Mouse (Mus musculus) myocyte (in vitro differentiated cells): ENCODE measurements around the gene Aff3. TPM values are rescaled to one million over a fixed set of nuclear protein-coding genes. Genes with fewer than 3 reads are reported as not detected.

Source experiments
- H3K27me3 ChIP-seq: one replicate; pipeline ENCODE4 v1.6.1; 2011; ENCODE audit not compliant: control insufficient read depth, insufficient read depth, insufficient read length
- H3K36me3 ChIP-seq: one replicate; pipeline ENCODE4 v1.6.1; 2011; ENCODE audit not compliant: control insufficient read depth, insufficient read depth
- H3K4me2 ChIP-seq: one replicate; pipeline ENCODE4 v1.6.1; 2011; ENCODE audit warnings: low read depth, control low read depth
- H3K4me3 ChIP-seq: one replicate; pipeline ENCODE4 v1.5.1; 2011; ENCODE audit warnings: mild to moderate bottlenecking, control low read depth, moderate library complexity
- H3K79me2 ChIP-seq: one replicate; pipeline ENCODE4 v1.6.1; 2011; ENCODE audit not compliant: control insufficient read depth, insufficient read depth
- H3ac ChIP-seq: one replicate; pipeline ENCODE4 v1.6.1; 2011; ENCODE audit not compliant: control insufficient read depth, insufficient read length
- CEBPB ChIP-seq: IDR thresholded peaks from 2 replicates; pipeline ENCODE4 v1.6.1; 2011; ENCODE audit warnings: mild to moderate bottlenecking, moderate library complexity; ENCODE audit not compliant: poor library complexity, insufficient read depth, severe bottlenecking
- E2F4 ChIP-seq: IDR thresholded peaks from one replicate; pipeline ENCODE4 v1.6.1; 2011; ENCODE audit warnings: mild to moderate bottlenecking, control low read depth, moderate library complexity; ENCODE audit not compliant: insufficient read depth
- MAX ChIP-seq: IDR thresholded peaks from one replicate; pipeline ENCODE4 v1.6.1; 2011; ENCODE audit warnings: low read depth, mild to moderate bottlenecking, control low read depth
- MYOD1 ChIP-seq, 3 experiments: IDR thresholded peaks; one replicate each; pipeline ENCODE4 v1.6.1; 2011; ENCODE audit warnings: control low read depth in 2 of 3, low read depth in 2 of 3, mild to moderate bottlenecking in 2 of 3, moderate library complexity in 1 of 3; ENCODE audit not compliant: insufficient read length in 2 of 3, control insufficient read depth in 1 of 3
- MYOG ChIP-seq, 3 experiments: IDR thresholded peaks; one replicate each; pipeline ENCODE4 v1.6.1; 2011; ENCODE audit warnings: control low read depth in 2 of 3, low read depth in 2 of 3, mild to moderate bottlenecking in 2 of 3; ENCODE audit not compliant: insufficient read length in 2 of 3, control insufficient read depth in 1 of 3, insufficient read depth in 1 of 3
- POLR2A ChIP-seq: IDR thresholded peaks from one replicate; pipeline ENCODE4 v1.6.1; 2011; ENCODE audit warnings: low read depth, mild to moderate bottlenecking, control low read depth, moderate library complexity; ENCODE audit not compliant: insufficient read length
- POLR2AphosphoS2 ChIP-seq: IDR thresholded peaks from one replicate; pipeline ENCODE4 v1.6.1; 2011; ENCODE audit warnings: low read depth, control low read depth; ENCODE audit not compliant: insufficient read length
- REST ChIP-seq: IDR thresholded peaks from one replicate; pipeline ENCODE4 v1.6.1; 2011; ENCODE audit warnings: mild to moderate bottlenecking, control low read depth, moderate library complexity; ENCODE audit not compliant: insufficient read depth, insufficient read length
- SRF ChIP-seq: IDR thresholded peaks from one replicate; pipeline ENCODE4 v1.6.1; 2011; ENCODE audit warnings: low read depth; ENCODE audit not compliant: control insufficient read depth, insufficient read length
- TCF12 ChIP-seq: IDR thresholded peaks from one replicate; pipeline ENCODE4 v1.6.1; 2011; ENCODE audit warnings: mild to moderate bottlenecking, control low read depth; ENCODE audit not compliant: poor library complexity, insufficient read depth, severe bottlenecking
- TCF3 ChIP-seq: IDR thresholded peaks from one replicate; pipeline ENCODE4 v1.6.1; 2011; ENCODE audit warnings: low read depth, control low read depth; ENCODE audit not compliant: insufficient read length
- USF1 ChIP-seq: IDR thresholded peaks from one replicate; pipeline ENCODE4 v1.6.1; 2011; ENCODE audit warnings: low read depth, mild to moderate bottlenecking, control low read depth, moderate library complexity
- polyA plus RNA-seq: library from polyadenylated mRNA; unstranded; fragments of >200 nt; fragmentation: generic; extraction: Trizol; gene quantifications from one replicate; pipeline ENCODE4 v1.2.1, GENCODE M21; 2012; ENCODE audit warnings: missing spikeins

Aff3 gene
- polyA plus RNA-seq, 1 experiment: not detected

- Histone ChIP-seq H3K79me2 (no peaks in the 10 kb centered on the region), H3ac (no peak overlapping the region), H3K27me3 (no peaks in the 10 kb centered on the region), H3K4me3 (no peak overlapping the region), H3K36me3 (no peaks in the 10 kb centered on the region), H3K4me2 (no peak overlapping the region)
- TF ChIP-seq REST: no peak
- TF ChIP-seq USF1: no peak
- no peak for TF ChIP-seq SRF
- TF ChIP-seq TCF12: no peak
- no peak for TF ChIP-seq POLR2A
- no peak for TF ChIP-seq MYOD1 (IDR thresholded peaks at IDR 0.05; ENCODE audit: control insufficient read depth in 1 of 3, insufficient read length in 2 of 3, low read depth in 2 of 3)
- TF ChIP-seq E2F4: no peak
- TF ChIP-seq MYOG (IDR thresholded peaks at IDR 0.05; ENCODE audit: control insufficient read depth in 1 of 3, insufficient read depth in 1 of 3, insufficient read length in 2 of 3, low read depth in 2 of 3): no peak
These were observed 249.2 kb downstream of the Aff3 start for GRCm38 (mm10) chr1:38415511-38415910.

GRCm38 (mm10) chr1:38411106-38411505 is 253.6 kb downstream of the Aff3 start:
- no peaks in the 10 kb centered on the region for H3K36me3 ChIP-seq
- TF ChIP-seq POLR2AphosphoS2 (no peak), TCF12 (no peak), MYOD1 (IDR thresholded peaks at IDR 0.05; ENCODE audit: control insufficient read depth in 1 of 3, insufficient read length in 2 of 3, low read depth in 2 of 3) (no peak), MYOG (IDR thresholded peaks at IDR 0.05; ENCODE audit: control insufficient read depth in 1 of 3, insufficient read depth in 1 of 3, insufficient read length in 2 of 3, low read depth in 2 of 3) (no peak), MAX (no peak)
- H3K4me2 ChIP-seq: no peak overlapping the region
- no peaks in the 10 kb centered on the region for H3K27me3 ChIP-seq
- no peak overlapping the region for H3ac ChIP-seq
- H3K4me3 ChIP-seq: no peak overlapping the region
- H3K79me2 ChIP-seq: no peaks in the 10 kb centered on the region

GRCm38 (mm10) chr1:38410457-38410856 is 254.3 kb downstream of the Aff3 start:
- Histone ChIP-seq H3K36me3 (no peaks in the 10 kb centered on the region), H3K4me3 (no peak overlapping the region), H3K27me3 (no peaks in the 10 kb centered on the region), H3ac (no peak overlapping the region), H3K79me2 (no peaks in the 10 kb centered on the region), H3K4me2 (no peak overlapping the region)
- TF ChIP-seq CEBPB: no peak
- TF ChIP-seq MYOD1 (IDR thresholded peaks at IDR 0.05; ENCODE audit: control insufficient read depth in 1 of 3, insufficient read length in 2 of 3, low read depth in 2 of 3): no peak
- no peak for TF ChIP-seq SRF
- TF ChIP-seq MAX: no peak
- no peak for TF ChIP-seq TCF3
- TF ChIP-seq TCF12: no peak

- H3K4me3 ChIP-seq: no peak overlapping the region
- H3ac ChIP-seq: no peak overlapping the region
- no peaks in the 10 kb centered on the region for H3K36me3 ChIP-seq
- TF ChIP-seq POLR2AphosphoS2: no peak
- TF ChIP-seq REST: no peak
- no peak for TF ChIP-seq TCF3
- TF ChIP-seq POLR2A: no peak
- TF ChIP-seq USF1: no peak
- no peak for TF ChIP-seq TCF12
- TF ChIP-seq MYOD1 (IDR thresholded peaks at IDR 0.05; ENCODE audit: control insufficient read depth in 1 of 3, insufficient read length in 2 of 3, low read depth in 2 of 3): no peak
- TF ChIP-seq E2F4: no peak
- no peak for TF ChIP-seq MYOG (IDR thresholded peaks at IDR 0.05; ENCODE audit: control insufficient read depth in 1 of 3, insufficient read depth in 1 of 3, insufficient read length in 2 of 3, low read depth in 2 of 3)
- TF ChIP-seq CEBPB: no peak
- no peak for TF ChIP-seq MAX
- no peak for TF ChIP-seq SRF
- no peaks in the 10 kb centered on the region for H3K27me3 ChIP-seq
- H3K4me2 ChIP-seq: no peak overlapping the region
- H3K79me2 ChIP-seq: no peaks in the 10 kb centered on the region
These were observed 256.5 kb downstream of the Aff3 start for GRCm38 (mm10) chr1:38408241-38408640.

- Histone ChIP-seq H3K79me2 (no peaks in the 10 kb centered on the region), H3ac (no peak overlapping the region), H3K36me3 (no peaks in the 10 kb centered on the region), H3K4me2 (no peak overlapping the region), H3K4me3 (no peak overlapping the region), H3K27me3 (no peaks in the 10 kb centered on the region)
- no peak for TF ChIP-seq TCF12
These were observed 261.0 kb downstream of the Aff3 start for GRCm38 (mm10) chr1:38403781-38404180.
